Mouse (Mus musculus): ENCODE results near the gene H2-D1.

H2-D1 gene

DNA sequence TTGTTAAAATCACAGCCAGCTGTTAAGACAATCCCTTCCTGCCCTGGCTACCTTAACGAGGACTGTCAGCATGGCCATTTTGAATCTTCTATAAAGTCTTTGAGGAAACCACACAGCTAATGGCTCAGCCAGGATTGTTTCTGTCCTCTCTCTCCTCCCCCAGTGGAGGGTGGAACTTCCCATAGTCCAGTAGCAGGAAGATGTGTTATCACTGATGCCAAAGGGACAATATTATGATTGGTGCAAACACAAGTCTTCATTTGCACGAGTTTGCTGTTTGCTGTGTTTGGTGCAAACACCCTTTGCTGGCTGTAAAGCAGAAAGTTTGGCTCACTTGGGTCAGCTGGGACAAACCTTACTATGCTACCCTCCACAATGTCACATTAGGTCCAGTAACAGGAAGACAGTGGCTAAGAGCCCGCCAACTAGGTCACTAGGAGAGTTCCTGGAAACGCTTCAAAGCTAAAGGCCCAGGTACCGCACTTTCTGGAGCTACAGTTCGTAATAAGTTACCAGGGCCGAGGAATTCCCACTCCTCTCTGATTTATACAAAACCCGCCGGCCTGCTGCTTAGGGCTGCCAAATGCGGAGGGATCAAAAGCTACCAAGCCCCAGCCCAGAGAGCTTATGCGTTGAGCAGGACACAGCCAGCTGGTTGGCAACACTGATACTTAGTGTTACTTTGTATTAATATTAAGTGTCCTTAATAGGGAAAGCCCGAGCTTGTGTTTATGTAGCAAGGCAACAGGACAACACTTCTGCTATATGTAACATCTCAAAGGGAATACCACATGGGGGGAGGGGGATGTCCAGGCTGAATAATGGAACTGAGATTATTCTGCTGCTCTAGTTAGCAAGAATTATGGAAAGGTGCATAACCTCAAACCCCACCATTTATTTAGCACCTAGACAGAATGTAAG is 21.9 kb upstream of the H2-D1 start:
- DNase-seq (ENCODE audit: low spot score), result no peak

DNA sequence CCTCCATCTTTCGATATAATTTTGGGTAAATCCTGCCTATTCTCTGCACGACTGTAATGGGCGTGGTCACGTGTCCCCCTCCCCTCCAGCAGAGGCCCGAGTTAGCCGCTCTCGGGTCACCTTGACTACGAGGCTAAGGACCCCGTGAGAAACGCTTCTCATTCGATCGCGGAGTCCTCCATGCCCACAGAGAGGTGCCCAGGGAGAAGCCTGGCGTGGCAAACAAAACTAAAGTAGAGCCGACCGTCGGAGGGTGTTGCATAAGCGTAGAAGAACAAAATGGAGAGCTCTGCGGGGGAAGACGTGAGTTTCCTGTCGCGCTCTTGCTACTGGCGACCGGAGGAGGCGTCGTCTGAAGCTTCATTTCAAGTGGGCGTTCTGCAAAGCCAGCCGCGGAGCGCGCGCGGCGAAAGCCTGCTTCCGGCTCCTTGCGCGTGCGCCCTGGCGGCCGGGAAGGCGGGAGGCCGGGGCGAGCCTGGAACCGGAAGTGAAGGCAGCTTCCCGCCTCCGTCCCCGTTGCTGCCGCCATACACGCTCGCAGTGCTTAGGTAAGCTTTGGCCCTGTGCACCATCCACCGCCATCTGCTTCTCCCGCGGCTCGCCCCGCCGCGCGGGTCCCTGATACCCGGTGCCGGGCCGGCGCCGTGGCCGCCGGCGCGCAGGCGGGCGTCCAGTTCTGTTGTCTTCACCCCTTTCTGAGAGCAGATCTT is 21.1 kb upstream of the H2-D1 start, which contains the start of gene Ddx39b:
TSS of gene Ddx39b (plus strand) at position 442 of the 710 bp plus-strand sequence.
- peak; percentile 98 for DNase-seq (ENCODE audit: low spot score)

DNA sequence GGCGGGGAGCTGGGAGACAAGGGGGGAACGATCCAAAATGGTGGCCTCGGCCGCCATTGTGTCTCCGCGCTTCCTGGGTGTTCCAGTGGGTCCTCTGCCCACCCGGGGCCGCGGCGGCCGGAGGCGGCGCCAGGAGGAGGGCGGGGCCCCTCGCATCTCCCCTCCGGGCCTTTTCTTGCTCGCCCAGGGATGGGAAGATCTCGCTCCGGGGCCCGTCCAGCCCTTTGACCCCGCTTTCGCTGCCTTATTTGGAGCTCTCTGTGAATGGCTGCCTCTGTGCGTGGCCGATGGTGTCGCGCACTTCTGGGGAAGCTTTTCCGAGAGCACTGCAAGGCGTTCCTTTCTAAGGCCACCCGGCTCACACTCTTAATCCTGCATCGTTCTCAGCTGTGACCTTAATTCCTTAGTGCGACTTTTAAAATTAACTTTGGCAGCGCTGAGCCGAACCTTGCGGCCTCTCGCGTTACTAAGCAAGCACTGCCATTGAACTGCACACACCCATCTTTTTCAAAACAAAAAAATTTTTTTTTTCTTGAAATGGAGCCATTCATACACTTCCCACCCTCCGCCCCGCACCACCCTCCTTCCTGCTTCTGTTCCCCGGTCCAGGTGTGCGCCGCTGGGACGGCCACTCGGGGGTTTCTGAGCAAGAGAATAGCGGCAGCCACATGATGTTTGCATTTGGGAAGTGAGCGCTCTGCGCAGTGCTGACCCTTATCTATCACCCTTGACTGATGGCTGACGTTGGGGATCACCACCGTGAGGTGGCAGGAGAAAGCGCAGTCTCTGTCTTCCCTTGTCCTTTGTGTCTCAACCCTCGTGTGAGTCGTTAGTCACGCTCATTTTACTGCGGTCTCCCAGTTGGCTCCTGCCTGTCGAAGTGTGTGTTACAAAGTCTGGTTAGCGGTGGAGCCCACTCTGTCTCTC is 20.3 kb upstream of the H2-D1 start:
- peak; percentile 88 for DNase-seq (ENCODE audit: low spot score)

DNA sequence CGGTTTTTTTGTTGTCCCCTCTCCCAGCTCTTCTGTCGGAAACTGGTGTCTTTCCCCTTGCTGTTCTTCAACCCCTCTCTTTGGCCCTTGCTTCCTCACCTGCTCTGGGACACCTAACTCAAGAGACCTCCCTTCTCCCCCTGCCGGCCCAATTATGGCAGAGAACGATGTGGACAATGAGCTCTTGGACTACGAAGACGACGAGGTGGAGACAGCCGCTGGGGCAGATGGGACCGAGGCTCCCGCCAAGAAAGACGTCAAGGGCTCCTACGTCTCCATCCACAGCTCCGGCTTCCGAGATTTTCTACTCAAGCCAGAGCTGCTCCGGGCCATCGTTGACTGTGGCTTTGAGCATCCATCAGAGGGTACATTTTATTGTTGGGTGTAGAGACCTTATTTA is 19.4 kb upstream of the H2-D1 start:
- DNase-seq (ENCODE audit: low spot score), result peak; percentile 62

DNA sequence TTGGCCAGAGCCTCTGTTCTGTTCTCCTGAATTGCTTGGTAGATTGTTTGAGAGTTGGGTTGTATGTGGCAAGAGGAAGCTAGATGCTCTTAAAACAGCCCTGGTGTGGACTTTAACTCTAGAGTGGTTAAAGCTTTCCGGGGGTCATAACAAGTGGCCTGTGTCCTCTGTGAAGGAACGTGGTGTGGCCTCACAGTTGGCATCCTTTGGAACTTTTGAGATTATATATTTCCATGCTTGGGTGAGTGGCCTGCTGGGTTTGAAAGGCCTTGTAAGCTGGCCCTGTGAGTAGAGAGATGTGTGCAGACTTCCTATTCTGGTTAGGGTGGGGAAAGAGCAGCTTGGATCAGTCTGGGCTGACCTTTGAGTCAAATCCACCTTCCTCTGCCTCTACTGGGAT is 17.5 kb upstream of the H2-D1 start:
- DNase-seq (ENCODE audit: low spot score), result no peak

DNA sequence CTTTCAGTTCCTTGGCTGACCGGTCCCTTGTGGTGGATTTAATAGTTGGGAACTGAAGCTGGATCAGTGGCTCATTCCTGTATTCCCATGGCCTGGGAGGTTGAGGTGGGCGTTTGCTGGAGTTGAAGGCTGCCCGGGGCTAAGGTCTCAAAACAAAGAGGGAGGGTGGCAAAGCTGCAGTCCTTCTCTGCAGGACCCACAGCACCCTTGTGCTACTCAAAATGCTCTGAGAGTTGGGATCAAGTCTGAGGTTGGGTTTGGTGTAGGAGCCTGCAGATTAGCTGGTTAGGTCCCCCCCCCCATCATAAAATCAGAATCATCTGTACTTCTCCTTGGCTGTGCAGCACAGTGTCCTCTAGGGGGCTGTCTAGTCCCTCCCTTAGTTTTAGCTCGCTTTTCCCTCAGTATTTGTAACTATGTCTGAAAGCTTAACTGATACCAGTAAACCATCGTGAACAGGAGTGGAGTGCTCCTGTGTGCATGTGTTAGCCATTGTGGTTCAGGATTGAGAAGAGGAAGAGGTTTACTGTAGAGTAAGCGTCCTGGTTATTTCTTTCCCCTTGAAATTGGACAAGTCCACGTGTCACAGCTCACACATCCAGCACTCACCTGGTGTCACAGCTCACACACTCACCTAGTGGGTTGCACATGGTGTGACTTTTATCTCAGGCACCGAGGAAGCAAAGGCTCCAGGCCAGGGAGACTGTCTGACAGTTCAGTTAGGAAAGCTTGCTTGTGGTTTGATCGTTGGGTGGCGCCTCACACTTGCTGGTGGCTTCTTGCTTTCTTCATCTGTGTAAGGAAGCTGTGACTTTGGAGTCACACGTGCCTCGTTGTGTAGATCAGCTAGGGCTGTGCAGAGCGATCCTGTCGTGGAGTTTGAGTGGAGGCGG is 16.6 kb upstream of the H2-D1 start:
- DNase-seq (ENCODE audit: low spot score), result no peak

DNA sequence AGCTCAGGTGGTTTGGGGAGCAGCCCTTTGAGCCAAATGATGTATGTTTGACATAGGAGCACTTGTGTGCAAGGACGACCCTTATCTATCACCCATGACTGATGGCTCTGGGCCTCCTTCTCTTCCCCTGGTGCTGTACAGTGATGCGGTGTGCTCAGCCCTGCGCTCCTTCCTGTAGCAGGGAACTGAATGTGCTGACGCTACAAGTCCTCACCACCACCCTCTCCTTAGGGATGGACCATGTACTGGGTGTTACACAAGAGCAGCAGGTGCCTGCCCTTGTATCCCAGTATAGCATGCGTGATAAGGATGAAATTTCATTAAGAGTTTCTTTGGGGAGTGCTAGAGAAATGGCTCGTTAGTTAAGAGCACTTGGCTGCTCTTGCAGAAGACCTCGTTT is 15.4 kb upstream of the H2-D1 start:
- DNase-seq (ENCODE audit: low spot score), result no peak

DNA sequence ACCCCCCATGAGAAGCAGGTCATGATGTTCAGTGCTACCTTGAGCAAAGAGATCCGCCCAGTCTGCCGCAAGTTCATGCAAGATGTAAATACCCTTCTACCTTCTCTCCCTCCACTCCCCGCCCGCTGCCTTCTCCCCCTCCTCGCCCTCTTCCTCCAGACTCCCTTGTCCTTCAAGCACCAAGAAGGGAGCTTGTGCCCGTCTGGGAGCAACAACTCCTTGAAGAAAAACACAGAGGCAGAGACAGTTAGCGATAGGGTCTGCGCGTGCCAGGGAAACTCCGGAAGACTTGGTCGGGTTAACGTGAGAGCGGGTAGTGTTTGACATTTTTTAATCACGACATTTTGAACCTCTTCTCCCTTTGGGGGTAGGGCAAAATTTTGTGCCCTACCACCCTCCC is 13.5 kb upstream of the H2-D1 start:
- no peak for DNase-seq (ENCODE audit: low spot score)

DNA sequence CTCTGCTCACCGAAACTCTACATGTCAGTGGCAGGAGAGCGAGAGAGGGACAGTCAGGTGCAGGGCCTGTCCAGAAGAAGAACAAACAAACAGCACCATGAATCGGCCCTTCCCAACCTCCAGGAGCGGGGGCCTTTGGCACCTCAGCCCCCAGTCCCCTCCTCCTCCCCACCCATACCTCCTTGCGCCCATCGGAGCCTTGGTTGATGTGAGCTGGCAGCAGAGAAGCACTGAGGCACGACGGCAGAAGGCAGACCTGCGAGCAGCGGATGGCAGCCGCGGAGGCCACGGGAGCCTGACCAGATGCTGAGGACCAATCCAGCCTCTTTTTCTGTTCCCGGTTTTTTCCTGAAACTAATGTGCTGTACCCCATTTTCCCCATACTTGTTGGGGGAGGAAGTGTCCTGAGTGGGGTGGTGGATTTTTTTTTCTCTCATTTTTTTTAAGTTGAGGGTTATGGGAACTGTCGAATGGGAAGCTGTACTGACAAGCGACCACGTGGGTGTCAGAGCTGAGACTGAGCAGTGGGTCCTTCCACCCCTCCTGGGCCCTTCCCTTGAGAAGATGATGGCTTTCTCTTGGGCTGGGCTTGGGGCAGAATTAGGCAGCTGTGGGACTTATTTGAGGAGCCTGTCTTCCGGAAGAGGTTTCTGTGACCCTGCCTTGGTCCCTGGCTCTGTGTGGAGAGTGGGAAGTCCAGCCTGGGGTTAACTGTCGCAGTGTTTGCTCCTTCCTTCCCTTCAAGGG is 12.9 kb upstream of the H2-D1 start:
- no peak for DNase-seq (ENCODE audit: low spot score)

DNA sequence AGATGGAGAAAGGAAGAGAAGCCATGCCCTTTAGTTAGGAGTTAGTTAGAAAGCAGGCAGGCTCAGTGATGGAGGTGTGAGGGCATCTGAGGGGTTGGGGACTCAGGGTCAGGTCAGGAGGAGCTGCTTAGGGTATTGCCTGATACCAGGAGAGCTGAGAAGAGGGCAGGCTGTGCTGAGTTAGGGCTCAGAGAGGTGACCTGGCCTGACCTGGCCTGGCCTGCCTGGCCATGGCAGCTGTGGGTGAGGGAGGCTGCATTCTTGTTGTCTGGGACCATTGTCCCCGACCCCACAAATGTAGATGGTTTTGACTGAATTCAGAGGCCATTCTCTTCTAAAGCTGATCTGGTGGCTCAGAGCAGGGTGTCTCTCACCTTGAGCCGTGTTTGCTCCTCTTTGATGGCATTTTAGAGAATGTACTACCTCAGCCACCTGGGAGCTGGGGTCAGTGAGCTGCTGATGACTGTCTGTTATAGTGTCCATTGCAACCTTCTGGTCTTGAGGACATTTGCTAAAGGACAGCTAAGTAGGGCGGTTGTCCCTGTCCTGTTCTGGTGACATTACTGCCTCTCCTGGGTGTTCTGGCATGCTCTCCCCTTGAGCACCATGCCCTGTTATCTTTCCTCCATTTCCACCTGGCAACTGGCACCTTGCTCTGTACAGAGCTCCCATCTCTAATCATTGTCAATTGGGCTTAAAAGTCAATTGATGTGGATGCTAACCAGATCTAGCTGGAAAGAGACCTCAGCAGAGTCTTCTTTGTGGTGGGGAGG is 12.0 kb upstream of the H2-D1 start:
- DNase-seq (ENCODE audit: low spot score), result no peak

DNA sequence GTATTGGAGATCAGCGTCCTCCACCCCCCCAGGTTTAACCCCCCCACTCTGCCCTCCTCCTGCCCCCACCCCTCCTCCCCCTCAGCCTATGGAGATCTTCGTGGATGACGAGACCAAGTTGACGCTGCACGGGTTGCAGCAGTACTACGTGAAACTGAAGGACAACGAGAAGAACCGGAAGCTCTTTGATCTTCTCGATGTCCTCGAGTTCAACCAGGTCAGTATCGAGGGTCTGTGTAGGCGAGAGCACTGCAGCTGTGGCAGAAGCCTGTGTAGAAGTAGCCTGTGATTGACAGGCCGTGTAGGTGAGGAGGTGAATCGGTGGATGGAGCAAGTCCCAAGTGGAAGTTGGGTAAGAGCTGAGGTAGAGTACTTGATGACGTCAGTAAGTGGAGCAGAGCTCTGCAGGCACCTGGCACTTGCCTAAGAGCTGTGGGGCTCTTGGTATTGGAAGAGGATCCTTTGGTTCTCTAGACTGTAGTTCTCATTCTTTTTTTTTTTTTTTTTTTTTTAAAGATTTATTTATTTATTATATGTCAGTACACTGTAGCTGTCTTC is 11.3 kb upstream of the H2-D1 start:
- no peak for DNase-seq (ENCODE audit: low spot score)

DNA sequence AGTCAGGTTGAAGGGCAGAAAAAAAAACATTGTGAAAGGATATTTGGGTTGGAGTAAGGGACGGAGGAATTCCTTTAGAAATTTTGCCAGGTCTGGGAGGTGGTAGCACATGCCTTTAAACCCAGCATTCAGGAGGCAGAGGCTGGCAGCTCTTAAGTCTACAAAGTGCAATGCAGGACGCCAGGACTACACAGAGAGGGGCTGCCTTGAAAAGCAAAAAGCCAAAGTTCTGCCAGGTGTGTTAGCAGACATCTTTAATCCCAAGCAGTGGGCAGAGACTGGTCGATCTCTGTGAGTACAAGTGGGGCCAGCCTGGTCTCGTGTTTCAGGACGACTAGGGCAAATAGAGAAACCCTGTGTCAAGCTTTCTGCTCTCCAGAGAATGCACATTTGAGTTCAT is 10.5 kb upstream of the H2-D1 start:
- DNase-seq (ENCODE audit: low spot score), result no peak

DNA sequence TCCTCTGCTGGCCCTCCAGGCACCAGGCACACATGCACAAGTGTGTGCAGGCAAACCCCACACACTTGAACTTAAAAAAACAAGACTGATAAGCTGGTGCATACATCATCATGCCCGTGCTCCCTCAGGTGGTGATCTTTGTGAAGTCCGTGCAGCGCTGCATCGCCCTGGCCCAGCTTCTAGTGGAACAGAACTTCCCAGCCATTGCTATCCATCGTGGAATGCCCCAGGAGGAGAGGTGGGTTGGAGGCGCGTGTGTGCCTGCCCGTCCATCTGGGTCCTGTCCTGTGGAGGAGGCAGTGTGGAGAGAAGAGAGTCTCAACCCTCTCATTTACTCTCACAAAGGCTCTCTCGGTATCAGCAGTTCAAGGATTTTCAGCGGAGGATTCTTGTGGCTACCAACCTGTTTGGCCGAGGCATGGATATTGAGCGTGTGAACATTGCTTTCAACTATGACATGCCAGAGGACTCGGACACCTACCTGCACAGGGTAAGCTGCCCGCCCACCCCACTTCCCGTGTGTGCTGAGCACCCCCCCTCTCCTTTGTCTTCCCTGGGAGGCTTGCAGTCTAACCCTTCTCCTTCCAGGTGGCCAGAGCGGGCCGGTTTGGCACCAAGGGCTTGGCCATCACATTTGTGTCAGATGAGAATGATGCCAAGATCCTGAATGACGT is 9.8 kb upstream of the H2-D1 start:
- DNase-seq (ENCODE audit: low spot score), result no peak

DNA sequence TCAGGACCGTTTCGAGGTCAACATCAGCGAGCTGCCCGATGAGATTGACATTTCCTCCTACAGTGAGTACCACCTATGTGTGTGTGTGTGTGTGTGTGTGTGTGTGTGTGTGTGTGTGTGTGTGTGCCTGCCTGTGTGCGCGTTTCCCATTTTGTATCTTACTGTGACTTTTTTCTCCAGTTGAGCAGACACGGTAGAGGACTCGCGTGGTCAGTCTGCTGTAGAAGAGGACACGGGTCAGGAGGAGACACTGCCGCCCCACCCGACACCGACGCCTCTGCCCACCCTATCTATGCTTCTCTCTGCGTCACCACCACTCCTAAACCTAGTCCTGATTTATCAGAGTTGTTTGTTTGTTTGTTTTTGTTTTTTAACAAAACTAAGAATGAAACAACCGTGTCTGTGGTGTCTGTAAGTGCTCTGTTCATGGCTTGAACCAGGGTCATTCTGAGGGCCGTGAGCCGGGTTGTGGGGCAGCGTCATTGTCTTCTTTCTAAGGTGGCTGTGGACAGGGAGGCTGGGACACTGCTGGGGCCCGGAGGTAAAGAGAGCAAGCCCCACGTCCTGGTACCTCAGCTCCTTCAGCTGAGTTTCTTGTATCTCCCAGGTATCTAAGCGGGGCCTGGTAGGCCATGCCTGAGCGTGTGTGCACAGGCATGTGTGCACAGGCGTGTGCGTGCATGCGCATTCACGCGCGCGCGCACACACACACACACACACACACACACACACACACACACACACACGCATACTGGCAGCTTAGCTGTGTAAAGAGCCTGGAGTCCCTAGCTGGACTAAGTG is 9.0 kb upstream of the H2-D1 start:
- no peak for DNase-seq (ENCODE audit: low spot score)

DNA sequence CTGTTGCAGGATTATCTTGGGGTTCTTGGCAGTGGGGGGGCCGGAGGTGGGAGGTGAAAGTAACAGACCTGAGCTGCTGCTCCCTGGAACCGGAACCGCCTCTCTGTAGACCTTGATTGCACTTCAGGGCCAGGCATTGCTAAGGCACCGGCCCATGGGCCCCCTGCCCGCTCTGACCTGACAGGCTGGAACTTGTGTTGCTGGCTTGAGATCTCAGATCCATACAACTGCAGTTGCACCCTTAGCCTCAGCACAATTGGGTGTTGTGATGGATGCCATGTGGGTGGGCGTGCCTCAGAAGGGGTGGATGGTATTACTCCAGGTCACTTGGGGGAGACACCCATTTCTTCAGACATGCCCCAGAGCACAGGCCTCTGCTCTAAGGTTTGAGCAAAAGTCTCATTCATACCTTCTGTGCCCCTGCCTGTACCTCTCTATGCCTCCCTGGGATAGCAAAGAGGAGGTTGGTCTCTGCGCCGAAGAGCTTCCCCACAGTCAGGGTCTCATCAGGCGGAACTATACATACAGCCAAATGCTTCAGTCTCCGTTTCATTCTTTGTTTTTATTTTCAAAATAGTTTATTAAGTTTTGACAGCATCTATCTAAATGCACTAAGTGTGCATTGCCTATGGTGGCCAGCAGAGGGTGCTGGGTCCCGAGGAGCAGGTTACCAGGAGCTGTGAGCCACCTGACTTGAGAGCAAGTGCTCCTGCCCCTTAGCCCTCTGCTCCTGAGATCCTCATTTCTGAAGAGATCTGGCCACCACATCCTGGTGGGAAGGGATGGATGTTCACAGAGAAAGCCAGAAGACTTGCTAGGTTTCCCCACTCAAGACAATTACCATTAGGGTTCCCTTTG is 8.1 kb upstream of the H2-D1 start:
- DNase-seq (ENCODE audit: low spot score), result peak; percentile 64

DNA sequence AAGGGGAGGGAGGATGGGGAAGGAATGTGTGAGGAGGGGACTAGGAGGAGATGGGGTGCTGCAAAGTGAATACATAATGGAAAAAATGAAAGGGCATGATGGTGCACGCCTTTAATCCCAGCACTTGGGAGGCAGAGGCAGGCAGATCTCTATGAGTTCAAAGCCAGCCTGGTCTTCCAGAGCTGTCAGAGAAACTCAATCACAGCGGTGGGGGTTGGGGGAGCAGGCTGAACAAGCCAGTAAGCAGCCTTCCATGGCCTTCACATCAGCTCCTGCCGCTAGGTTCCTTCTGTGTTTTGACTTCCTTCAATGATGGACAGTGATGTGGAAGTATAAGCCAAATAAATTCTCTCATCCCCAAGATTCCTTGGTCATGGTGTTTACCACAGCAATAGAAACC is 7.2 kb upstream of the H2-D1 start:
- DNase-seq (ENCODE audit: low spot score), result no peak

DNA sequence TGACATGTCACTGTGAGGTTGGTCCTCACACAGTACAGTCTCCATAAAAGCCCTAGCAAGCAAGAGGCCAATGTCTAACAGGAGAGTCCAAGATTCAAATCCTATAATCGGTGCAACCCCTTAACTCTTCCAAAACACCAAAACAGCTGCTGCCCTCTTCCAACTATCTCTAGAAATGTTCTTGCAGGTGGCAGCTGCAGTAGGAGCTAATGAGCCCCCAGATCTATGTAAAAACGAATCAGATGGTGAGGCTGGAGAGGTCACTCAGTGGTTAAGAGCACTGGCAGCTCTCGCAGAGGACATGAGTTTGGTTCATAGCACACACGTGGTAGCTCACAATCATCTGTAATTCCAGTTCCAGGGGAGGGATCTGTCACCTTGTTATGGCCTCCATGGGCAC is 6.8 kb upstream of the H2-D1 start:
- DNase-seq (ENCODE audit: low spot score), result no peak

Measured in MN1 (cell line).